Mouse (Mus musculus): Measurements from ENCODE around the gene Parp11. TPM values are rescaled to one million over a fixed set of nuclear protein-coding genes. Genes with fewer than 3 reads are reported as not detected.

The Parp11 gene
- polyA plus RNA-seq (2011; ENCODE audit: insufficient read depth, insufficient read length, low read depth, missing spikeins): 25.4 and 30.6 TPM in 2 replicates

GRCm38 (mm10) chr6:127446436-127446890 is at the start of gene Parp11:
TSS of gene Parp11 (plus strand) at chr6:127446840.
- Histone ChIP-seq H3K36me3 (ENCODE audit: control insufficient read depth, insufficient read depth, low read length, poor library complexity, severe bottlenecking) (no peaks in the 10 kb centered on the region), H3K9ac (ENCODE audit: low read depth, poor library complexity, severe bottlenecking) (no peak within 1 kb of the TSS), H3K9me3 (replicated peaks; ENCODE audit: control insufficient read depth, insufficient read depth, low read length, poor library complexity, severe bottlenecking) (no peaks in the 10 kb centered on the region), H3K4me3 (ENCODE audit: low read depth, low read length) (no peak within 1 kb of the TSS), H3K27me3 (ENCODE audit: control insufficient read depth, insufficient read depth, low read length, poor library complexity, severe bottlenecking) (no peaks in the 10 kb centered on the region; the same call in 1 of the 2 replicates), H3K4me1 (ENCODE audit: control insufficient read depth, insufficient read depth, low read length) (no peaks in the 10 kb centered on the region), H3K27ac (ENCODE audit: insufficient read depth, low read length) (no peak within 1 kb of the TSS)
- TF ChIP-seq POLR2A (IDR thresholded peaks at IDR 0.05; ENCODE audit: insufficient read depth, low read length) (no peak), CTCF (IDR thresholded peaks at IDR 0.05; ENCODE audit: low read depth, low read length) (peak; percentile 64)

GRCm38 (mm10) chr6:127398073-127398472 is 48.6 kb upstream of the Parp11 start:
- no peak overlapping the region for H3K4me3 ChIP-seq (ENCODE audit: low read depth, low read length)
- H3K27ac ChIP-seq (ENCODE audit: insufficient read depth, low read length): no peak overlapping the region
- TF ChIP-seq POLR2A (IDR thresholded peaks at IDR 0.05; ENCODE audit: insufficient read depth, low read length): no peak
- TF ChIP-seq EP300 (IDR thresholded peaks at IDR 0.05; ENCODE audit: insufficient read depth, low read depth, low read length): no peak
- TF ChIP-seq CTCF (IDR thresholded peaks at IDR 0.05; ENCODE audit: low read depth, low read length): no peak
- H3K36me3 ChIP-seq (ENCODE audit: control insufficient read depth, insufficient read depth, low read length, poor library complexity, severe bottlenecking): no peaks in the 10 kb centered on the region
- H3K4me1 ChIP-seq (ENCODE audit: control insufficient read depth, insufficient read depth, low read length): no peaks in the 10 kb centered on the region
- no peaks in the 10 kb centered on the region for H3K27me3 ChIP-seq (ENCODE audit: control insufficient read depth, insufficient read depth, low read length, poor library complexity, severe bottlenecking)
- no peak overlapping the region for H3K9ac ChIP-seq (ENCODE audit: low read depth, poor library complexity, severe bottlenecking)
- H3K9me3 ChIP-seq (replicated peaks; ENCODE audit: control insufficient read depth, insufficient read depth, low read length, poor library complexity, severe bottlenecking): no peaks in the 10 kb centered on the region

GRCm38 (mm10) chr6:127401419-127401818 is 45.2 kb upstream of the Parp11 start:
- Histone ChIP-seq H3K9ac (ENCODE audit: low read depth, poor library complexity, severe bottlenecking) (no peak overlapping the region), H3K4me1 (ENCODE audit: control insufficient read depth, insufficient read depth, low read length) (no peaks in the 10 kb centered on the region)
- TF ChIP-seq CTCF (IDR thresholded peaks at IDR 0.05; ENCODE audit: low read depth, low read length) (no peak), POLR2A (IDR thresholded peaks at IDR 0.05; ENCODE audit: insufficient read depth, low read length) (no peak), EP300 (IDR thresholded peaks at IDR 0.05; ENCODE audit: insufficient read depth, low read depth, low read length) (no peak)

GRCm38 (mm10) chr6:127404070-127404810 is 42.4 kb upstream of the Parp11 start:
- Histone ChIP-seq H3K4me1 (ENCODE audit: control insufficient read depth, insufficient read depth, low read length) (no peaks in the 10 kb centered on the region), H3K36me3 (ENCODE audit: control insufficient read depth, insufficient read depth, low read length, poor library complexity, severe bottlenecking) (no peaks in the 10 kb centered on the region), H3K27me3 (ENCODE audit: control insufficient read depth, insufficient read depth, low read length, poor library complexity, severe bottlenecking) (no peaks in the 10 kb centered on the region), H3K9me3 (replicated peaks; ENCODE audit: control insufficient read depth, insufficient read depth, low read length, poor library complexity, severe bottlenecking) (no peaks in the 10 kb centered on the region), H3K9ac (ENCODE audit: low read depth, poor library complexity, severe bottlenecking) (no peak overlapping the region), H3K4me3 (ENCODE audit: low read depth, low read length) (no peak overlapping the region), H3K27ac (ENCODE audit: insufficient read depth, low read length) (no peak overlapping the region)
- TF ChIP-seq CTCF (IDR thresholded peaks at IDR 0.05; ENCODE audit: low read depth, low read length) (no peak), EP300 (IDR thresholded peaks at IDR 0.05; ENCODE audit: insufficient read depth, low read depth, low read length) (no peak), POLR2A (IDR thresholded peaks at IDR 0.05; ENCODE audit: insufficient read depth, low read length) (no peak)

More at GRCm38 (mm10) chr6:127401419-127401818, 45.2 kb upstream of the Parp11 start:
- H3K9me3 ChIP-seq (replicated peaks; ENCODE audit: control insufficient read depth, insufficient read depth, low read length, poor library complexity, severe bottlenecking): no peaks in the 10 kb centered on the region
- H3K4me3 ChIP-seq (ENCODE audit: low read depth, low read length): no peak overlapping the region
- H3K27me3 ChIP-seq (ENCODE audit: control insufficient read depth, insufficient read depth, low read length, poor library complexity, severe bottlenecking): no peaks in the 10 kb centered on the region
- H3K27ac ChIP-seq (ENCODE audit: insufficient read depth, low read length): no peak overlapping the region
- no peaks in the 10 kb centered on the region for H3K36me3 ChIP-seq (ENCODE audit: control insufficient read depth, insufficient read depth, low read length, poor library complexity, severe bottlenecking)

GRCm38 (mm10) chr6:127405682-127406081 is 41.0 kb upstream of the Parp11 start:
- no peaks in the 10 kb centered on the region for H3K9me3 ChIP-seq (replicated peaks; ENCODE audit: control insufficient read depth, insufficient read depth, low read length, poor library complexity, severe bottlenecking)
- H3K27ac ChIP-seq (ENCODE audit: insufficient read depth, low read length): no peak overlapping the region
- no peak overlapping the region for H3K9ac ChIP-seq (ENCODE audit: low read depth, poor library complexity, severe bottlenecking)
- no peaks in the 10 kb centered on the region for H3K36me3 ChIP-seq (ENCODE audit: control insufficient read depth, insufficient read depth, low read length, poor library complexity, severe bottlenecking)
- H3K4me1 ChIP-seq (ENCODE audit: control insufficient read depth, insufficient read depth, low read length): no peaks in the 10 kb centered on the region
- H3K4me3 ChIP-seq (ENCODE audit: low read depth, low read length): no peak overlapping the region
- no peaks in the 10 kb centered on the region for H3K27me3 ChIP-seq (ENCODE audit: control insufficient read depth, insufficient read depth, low read length, poor library complexity, severe bottlenecking)
- TF ChIP-seq POLR2A (IDR thresholded peaks at IDR 0.05; ENCODE audit: insufficient read depth, low read length): no peak
- TF ChIP-seq CTCF (IDR thresholded peaks at IDR 0.05; ENCODE audit: low read depth, low read length): no peak
- no peak for TF ChIP-seq EP300 (IDR thresholded peaks at IDR 0.05; ENCODE audit: insufficient read depth, low read depth, low read length)

- Histone ChIP-seq H3K4me1 (ENCODE audit: control insufficient read depth, insufficient read depth, low read length) (no peaks in the 10 kb centered on the region), H3K9ac (ENCODE audit: low read depth, poor library complexity, severe bottlenecking) (no peak overlapping the region), H3K27me3 (ENCODE audit: control insufficient read depth, insufficient read depth, low read length, poor library complexity, severe bottlenecking) (no peaks in the 10 kb centered on the region), H3K36me3 (ENCODE audit: control insufficient read depth, insufficient read depth, low read length, poor library complexity, severe bottlenecking) (no peaks in the 10 kb centered on the region), H3K27ac (ENCODE audit: insufficient read depth, low read length) (no peak overlapping the region), H3K9me3 (replicated peaks; ENCODE audit: control insufficient read depth, insufficient read depth, low read length, poor library complexity, severe bottlenecking) (no peaks in the 10 kb centered on the region), H3K4me3 (ENCODE audit: low read depth, low read length) (no peak overlapping the region)
- no peak for TF ChIP-seq EP300 (IDR thresholded peaks at IDR 0.05; ENCODE audit: insufficient read depth, low read depth, low read length)
- no peak for TF ChIP-seq POLR2A (IDR thresholded peaks at IDR 0.05; ENCODE audit: insufficient read depth, low read length)
- TF ChIP-seq CTCF (IDR thresholded peaks at IDR 0.05; ENCODE audit: low read depth, low read length): no peak
Measured at GRCm38 (mm10) chr6:127407742-127408141, 38.9 kb upstream of the Parp11 start.

Measured in ES-Bruce4 (cell line).